ENCODE assay signal across 1 mouse cellular context in genomic region chr12:87266827-87267603, GRCm38 (mm10).
TF ChIP-seq lines count a peak whose summit lies in the region.

No protein-coding gene starts in this region.

TF ChIP-seq in MEL, 35 proteins besides CTCF, POLR2A, EP300 and RAD21 (continued from another document):
- TF ChIP-seq MXI1 (IDR thresholded peaks at IDR 0.05; ENCODE audit: low read depth, low read length) (peak; percentile 94), ZKSCAN1 (IDR thresholded peaks at IDR 0.05; ENCODE audit: low read depth, low read length) (no peak), MYC (IDR thresholded peaks at IDR 0.05; ENCODE audit: low read depth, low read length) (peak; percentile 81; the same call in 1 of the 2 replicates), CHD1 (IDR thresholded peaks at IDR 0.05; ENCODE audit: low read depth, low read length) (0 out of 2 replicates have a peak, but pooled peaks have one; percentile 52), USF1 (IDR thresholded peaks at IDR 0.05; ENCODE audit: low read depth, low read length) (no peak), CHD2 (IDR thresholded peaks at IDR 0.05; ENCODE audit: low read length) (no peak), USF2 (IDR thresholded peaks at IDR 0.05; ENCODE audit: borderline replicate concordance in 1 of 2, insufficient read depth in 1 of 2, low read depth in 1 of 2, low read length in 2 of 2) (no peak), ZMIZ1 (IDR thresholded peaks at IDR 0.05; ENCODE audit: low read depth, low read length) (no peak), POLR2AphosphoS5 (IDR thresholded peaks at IDR 0.05; ENCODE audit: borderline replicate concordance, low read depth, low read length) (no peak), ZC3H11A (IDR thresholded peaks at IDR 0.05; ENCODE audit: low read depth, low read length) (no peak), MAX (IDR thresholded peaks at IDR 0.05; ENCODE audit: low read length) (peak; percentile 69), ETS1 (IDR thresholded peaks at IDR 0.05; ENCODE audit: low read depth, low read length) (no peak), GABPA (IDR thresholded peaks at IDR 0.05; ENCODE audit: low read depth, low read length) (no peak), MAZ (IDR thresholded peaks at IDR 0.05; ENCODE audit: low read depth, low read length) (no peak), NRF1 (IDR thresholded peaks at IDR 0.05; ENCODE audit: insufficient read depth, low read depth, low read length, poor library complexity, severe bottlenecking) (no peak), SMC3 (IDR thresholded peaks at IDR 0.05; ENCODE audit: low read depth, low read length) (0 out of 2 replicates have a peak, but pooled peaks have one; percentile 4), HCFC1 (IDR thresholded peaks at IDR 0.05; ENCODE audit: low read depth, low read length) (no peak)
